21 mouse cellular contexts compared by ENCODE assay signal in genomic region chr1:6973749-6974327, GRCm38 (mm10).
"Had no signal": no experiment of that assay in that cellular context is flagged by ENCODE, and none has a peak within 500 bp of the region (broad histone marks: within the 10 kb centered on the region; RNA-seq: fewer than 3 reads in every experiment).

No protein-coding gene starts in this region.

- H3K9ac ChIP-seq: limb, embryonic 13.5 days; liver, embryonic 13.5 days; midbrain, embryonic 12.5 days; midbrain, embryonic 15.5 days; neural tube, embryonic 13.5 days had no signal

- H3K27ac ChIP-seq: kidney, postnatal 0 days; left cerebral cortex, adult 2 months; limb, embryonic 10.5 days; limb, embryonic 13.5 days; liver, embryonic 13.5 days; midbrain, embryonic 12.5 days; midbrain, embryonic 15.5 days; neural tube, embryonic 13.5 days had no signal

- H3K4me2 ChIP-seq: limb, embryonic 13.5 days; liver, embryonic 13.5 days; midbrain, embryonic 12.5 days; midbrain, embryonic 15.5 days; neural tube, embryonic 13.5 days had no signal

- H3K4me3 ChIP-seq: left cerebral cortex, adult 2 months; limb, embryonic 10.5 days; limb, embryonic 13.5 days; liver, embryonic 13.5 days; megakaryocyte, embryonic 14.5 days; midbrain, embryonic 12.5 days; midbrain, embryonic 15.5 days; neural tube, embryonic 13.5 days had no signal

- H3K4me1 ChIP-seq: limb, embryonic 10.5 days; limb, embryonic 13.5 days; liver, embryonic 13.5 days; megakaryocyte, embryonic 14.5 days; midbrain, embryonic 12.5 days; midbrain, embryonic 15.5 days; neural tube, embryonic 13.5 days had no signal

- H3K9me3 ChIP-seq: limb, embryonic 10.5 days; limb, embryonic 13.5 days; liver, embryonic 13.5 days; megakaryocyte, embryonic 14.5 days; midbrain, embryonic 12.5 days; midbrain, embryonic 15.5 days; neural tube, embryonic 13.5 days had no signal

- H3K36me3 ChIP-seq: limb, embryonic 10.5 days; limb, embryonic 13.5 days; liver, embryonic 13.5 days; midbrain, embryonic 12.5 days; midbrain, embryonic 15.5 days; neural tube, embryonic 13.5 days had no signal

- ATAC-seq: hindbrain, embryonic 16.5 days; lung, postnatal 0 days; midbrain, embryonic 15.5 days had no signal

- H3K27me3 ChIP-seq: limb, embryonic 13.5 days; liver, embryonic 13.5 days; megakaryocyte, embryonic 14.5 days; midbrain, embryonic 12.5 days; midbrain, embryonic 15.5 days; neural tube, embryonic 13.5 days had no signal

- DNase-seq: kidney, adult 18-20 months; kidney, postnatal 25 days; layer of hippocampus, postnatal 36 days; liver; liver, embryonic 13.5 days; lung, adult 2 months; lung, postnatal 36 days; retina, postnatal 1 day; right cerebral cortex, postnatal 25 days; spleen, adult 18-20 months; thymus, postnatal 25 days had no signal
